Mouse (Mus musculus): ENCODE measurements at regions not wholly inside any gene's neighbourhood (a gene's known extent, or its start where the extent isn't known, plus 50 kb on each side); places are given as distances from the start of the nearest gene placed in this dataset.

- H3K4me3 ChIP-seq (ENCODE audit: low read depth, low read length) = no peak overlapping the region
- no peak overlapping the region for H3K27ac ChIP-seq (ENCODE audit: insufficient read depth, low read depth, low read length)
- H3K4me1 ChIP-seq (ENCODE audit: control insufficient read depth, insufficient read depth, insufficient read length, low read length) = no peaks in the 10 kb centered on the region
- TF ChIP-seq CTCF (IDR thresholded peaks at IDR 0.05; ENCODE audit: extremely low read depth, insufficient read length, insufficient replicate concordance, low read depth, low read length) (no peak), POLR2A (IDR thresholded peaks at IDR 0.05; ENCODE audit: low read depth, low read length) (no peak)
- 44% methylated on average over 6 of the region's 6 CpGs for whole genome bisulfite sequencing
- H3K36me3 ChIP-seq (ENCODE audit: control insufficient read depth, insufficient read depth, low read length) = no peaks in the 10 kb centered on the region
- no peaks in the 10 kb centered on the region for H3K27me3 ChIP-seq (ENCODE audit: control insufficient read depth, insufficient read depth, low read length)
Observed at GRCm38 (mm10) chr1:190324562-190324961, 154.0 kb upstream of the Prox1 start.

- H3K4me1 ChIP-seq (ENCODE audit: control insufficient read depth, insufficient read depth, insufficient read length, low read length) = no peaks in the 10 kb centered on the region
- TF ChIP-seq CTCF (IDR thresholded peaks at IDR 0.05; ENCODE audit: extremely low read depth, insufficient read length, insufficient replicate concordance, low read depth, low read length) (no peak), POLR2A (IDR thresholded peaks at IDR 0.05; ENCODE audit: low read depth, low read length) (no peak)
- WGBS = 78% methylated on average over 9 of the region's 9 CpGs
- H3K36me3 ChIP-seq (ENCODE audit: control insufficient read depth, insufficient read depth, low read length) = no peaks in the 10 kb centered on the region
- H3K4me3 ChIP-seq (ENCODE audit: low read depth, low read length) = no peak overlapping the region
- no peaks in the 10 kb centered on the region for H3K27me3 ChIP-seq (ENCODE audit: control insufficient read depth, insufficient read depth, low read length)
- no peak overlapping the region for H3K27ac ChIP-seq (ENCODE audit: insufficient read depth, low read depth, low read length)
Observed at GRCm38 (mm10) chr1:190323671-190324070, 153.2 kb upstream of the Prox1 start.

GRCm38 (mm10) chr1:190316175-190316574 lies 145.7 kb upstream of the Prox1 start:
- Histone ChIP-seq H3K4me3 (ENCODE audit: low read depth, low read length) (no peak overlapping the region), H3K36me3 (ENCODE audit: control insufficient read depth, insufficient read depth, low read length) (no peaks in the 10 kb centered on the region), H3K27me3 (ENCODE audit: control insufficient read depth, insufficient read depth, low read length) (no peaks in the 10 kb centered on the region), H3K4me1 (ENCODE audit: control insufficient read depth, insufficient read depth, insufficient read length, low read length) (no peaks in the 10 kb centered on the region), H3K27ac (ENCODE audit: insufficient read depth, low read depth, low read length) (no peak overlapping the region)
- WGBS = 47% methylated on average over 5 of the region's 5 CpGs
- no peak for TF ChIP-seq CTCF (IDR thresholded peaks at IDR 0.05; ENCODE audit: extremely low read depth, insufficient read length, insufficient replicate concordance, low read depth, low read length)
- TF ChIP-seq POLR2A (IDR thresholded peaks at IDR 0.05; ENCODE audit: low read depth, low read length) = no peak

GRCm38 (mm10) chr1:190309831-190310230 lies 139.3 kb upstream of the Prox1 start:
- no peak overlapping the region for H3K27ac ChIP-seq (ENCODE audit: insufficient read depth, low read depth, low read length)
- TF ChIP-seq POLR2A (IDR thresholded peaks at IDR 0.05; ENCODE audit: low read depth, low read length) (no peak), CTCF (IDR thresholded peaks at IDR 0.05; ENCODE audit: extremely low read depth, insufficient read length, insufficient replicate concordance, low read depth, low read length) (no peak)
- 61% methylated on average over 6 of the region's 6 CpGs for WGBS
- no peak overlapping the region for H3K4me3 ChIP-seq (ENCODE audit: low read depth, low read length)
- H3K36me3 ChIP-seq (ENCODE audit: control insufficient read depth, insufficient read depth, low read length) = no peaks in the 10 kb centered on the region
- no peaks in the 10 kb centered on the region for H3K27me3 ChIP-seq (ENCODE audit: control insufficient read depth, insufficient read depth, low read length)
- H3K4me1 ChIP-seq (ENCODE audit: control insufficient read depth, insufficient read depth, insufficient read length, low read length) = no peaks in the 10 kb centered on the region

GRCm38 (mm10) chr1:190307751-190308150 lies 137.2 kb upstream of the Prox1 start:
- no peak overlapping the region for H3K4me3 ChIP-seq (ENCODE audit: low read depth, low read length)
- H3K36me3 ChIP-seq (ENCODE audit: control insufficient read depth, insufficient read depth, low read length) = no peaks in the 10 kb centered on the region
- no peaks in the 10 kb centered on the region for H3K27me3 ChIP-seq (ENCODE audit: control insufficient read depth, insufficient read depth, low read length)
- no peaks in the 10 kb centered on the region for H3K4me1 ChIP-seq (ENCODE audit: control insufficient read depth, insufficient read depth, insufficient read length, low read length)
- no peak for TF ChIP-seq POLR2A (IDR thresholded peaks at IDR 0.05; ENCODE audit: low read depth, low read length)
- no peak for TF ChIP-seq CTCF (IDR thresholded peaks at IDR 0.05; ENCODE audit: extremely low read depth, insufficient read length, insufficient replicate concordance, low read depth, low read length)
- 74% methylated on average over 3 of the region's 3 CpGs for WGBS
- H3K27ac ChIP-seq (ENCODE audit: insufficient read depth, low read depth, low read length) = no peak overlapping the region

GRCm38 (mm10) chr1:190297666-190298327 lies 127.3 kb upstream of the Prox1 start:
- WGBS = 86% methylated on average over 10 of the region's 10 CpGs
- TF ChIP-seq POLR2A (IDR thresholded peaks at IDR 0.05; ENCODE audit: low read depth, low read length) (no peak), CTCF (IDR thresholded peaks at IDR 0.05; ENCODE audit: extremely low read depth, insufficient read length, insufficient replicate concordance, low read depth, low read length) (no peak)
- H3K4me1 ChIP-seq (ENCODE audit: control insufficient read depth, insufficient read depth, insufficient read length, low read length) = no peaks in the 10 kb centered on the region
- H3K27ac ChIP-seq (ENCODE audit: insufficient read depth, low read depth, low read length) = no peak overlapping the region
- H3K27me3 ChIP-seq (ENCODE audit: control insufficient read depth, insufficient read depth, low read length) = no peaks in the 10 kb centered on the region
- H3K36me3 ChIP-seq (ENCODE audit: control insufficient read depth, insufficient read depth, low read length) = no peaks in the 10 kb centered on the region
- no peak overlapping the region for H3K4me3 ChIP-seq (ENCODE audit: low read depth, low read length)

- no peak for TF ChIP-seq POLR2A (IDR thresholded peaks at IDR 0.05; ENCODE audit: low read depth, low read length)
- TF ChIP-seq CTCF (IDR thresholded peaks at IDR 0.05; ENCODE audit: extremely low read depth, insufficient read length, insufficient replicate concordance, low read depth, low read length) = no peak
- Histone ChIP-seq H3K4me1 (ENCODE audit: control insufficient read depth, insufficient read depth, insufficient read length, low read length) (no peaks in the 10 kb centered on the region), H3K36me3 (ENCODE audit: control insufficient read depth, insufficient read depth, low read length) (no peaks in the 10 kb centered on the region), H3K4me3 (ENCODE audit: low read depth, low read length) (no peak overlapping the region), H3K27ac (ENCODE audit: insufficient read depth, low read depth, low read length) (no peak overlapping the region), H3K27me3 (ENCODE audit: control insufficient read depth, insufficient read depth, low read length) (no peaks in the 10 kb centered on the region)
- WGBS = 59% methylated on average over 11 of the region's 11 CpGs
Observed at GRCm38 (mm10) chr1:190290061-190290460, 119.5 kb upstream of the Prox1 start.
